Mouse (Mus musculus): ENCODE measurements around the gene Klhl41.

Gene Klhl41

DNA sequence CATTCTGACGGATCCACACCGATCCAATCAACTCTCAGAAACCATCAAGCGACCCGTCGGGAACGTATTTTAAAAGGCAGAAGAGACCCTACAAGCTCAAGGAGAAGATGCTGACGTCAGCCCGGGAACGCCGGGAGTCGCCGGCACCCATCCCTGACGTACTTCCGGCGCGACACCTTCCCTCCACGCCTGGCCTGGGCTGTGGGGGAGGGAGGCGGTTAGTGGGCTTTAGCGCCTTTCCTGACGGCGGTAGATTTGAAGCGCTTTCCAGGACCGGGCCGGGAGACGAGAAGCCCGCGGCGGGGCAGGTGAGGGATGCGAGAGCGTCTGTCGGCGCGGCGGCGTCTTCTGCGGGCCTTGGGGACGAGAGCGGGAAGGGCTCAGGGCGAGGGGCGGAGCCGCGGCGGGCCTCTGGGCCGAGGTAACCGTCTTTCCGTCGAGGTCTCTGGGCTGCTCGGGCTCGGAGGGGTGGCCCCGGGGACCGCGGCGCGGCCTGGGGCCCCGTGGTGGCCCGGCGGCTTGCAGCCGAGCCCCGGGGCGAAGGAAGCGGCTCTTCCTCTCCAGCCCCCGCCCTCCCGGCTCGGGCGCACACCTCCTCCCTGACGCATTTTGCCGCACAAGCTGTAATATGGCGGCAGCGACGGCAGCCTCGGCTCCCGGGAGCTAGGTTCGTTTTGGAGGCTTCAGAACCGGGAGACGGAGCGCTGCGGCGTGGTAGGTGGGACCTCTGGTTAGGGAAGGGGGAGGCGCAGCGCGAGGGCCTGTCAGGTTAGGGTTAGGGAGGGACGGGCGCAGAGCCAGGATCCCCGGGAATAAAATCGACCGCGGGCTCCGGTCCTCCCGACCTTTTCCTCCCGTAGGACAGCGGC lies 53.0 kb downstream of the Klhl41 start:
- TF ChIP-seq GATA4 (IDR thresholded peaks at IDR 0.05; ENCODE audit: insufficient replicate concordance, low read length): no peak

GRCm38 (mm10) chr2:69723519-69723825 lies 53.6 kb downstream of the Klhl41 start:
- TF ChIP-seq GATA4 (IDR thresholded peaks at IDR 0.05; ENCODE audit: insufficient replicate concordance, low read length): no peak

Data from liver, adult (tissue).